ENCODE assay signal across 9 mouse cellular contexts in genomic region chr1:74771931-74772620, GRCm38 (mm10). TPM values are rescaled to one million over a fixed set of nuclear protein-coding genes. Genes with fewer than 3 reads are reported as not detected.
A peak's percentile ranks its signal among the peaks of the same experiment; 100 is the strongest.
DNase-seq lines count a peak whose midpoint lies in the region; ATAC-seq and TF ChIP-seq lines count a peak whose summit lies in the region.
"Had no signal": no experiment of that assay in that cellular context is flagged by ENCODE, and none has a peak within 500 bp of the region (broad histone marks: within the 10 kb centered on the region; RNA-seq: fewer than 3 reads in every experiment).

No protein-coding gene starts in this region.

- no peak for TF ChIP-seq CTCF in ES-Bruce4 (IDR thresholded peaks at IDR 0.05; ENCODE audit: low read depth, low read length)

- peaks cover 62% of the 10 kb centered on the region for H3K4me1 ChIP-seq in heart, embryonic 10.5 days
- H3K4me1 ChIP-seq in ES-Bruce4 (ENCODE audit: control insufficient read depth, insufficient read depth, low read length), result no peaks in the 10 kb centered on the region
- H3K4me1 ChIP-seq in forebrain, embryonic 15.5 days, result peaks cover 29% of the 10 kb centered on the region
- H3K4me1 ChIP-seq in limb, embryonic 14.5 days (ENCODE audit: control insufficient read depth, insufficient read depth, low read length), result peaks cover 18% of the 10 kb centered on the region
- H3K4me1 ChIP-seq in stomach, embryonic 14.5 days (ENCODE audit: control insufficient read depth, insufficient read depth, low read length), result peaks cover 22% of the 10 kb centered on the region; the same call in 1 of the 2 replicates

- peaks cover 99% of the 10 kb centered on the region for H3K27me3 ChIP-seq in heart, embryonic 10.5 days (ENCODE audit: insufficient read depth, poor library complexity, severe bottlenecking)
- peaks cover 24% of the 10 kb centered on the region for H3K27me3 ChIP-seq in ES-Bruce4 (ENCODE audit: control insufficient read depth, insufficient read depth, low read length, poor library complexity, severe bottlenecking)
- peaks cover 89% of the 10 kb centered on the region for H3K27me3 ChIP-seq in forebrain, embryonic 15.5 days
- H3K27me3 ChIP-seq in limb, embryonic 14.5 days (ENCODE audit: control insufficient read depth, insufficient read depth, low read length), result peaks cover 72% of the 10 kb centered on the region
- H3K27me3 ChIP-seq in stomach, embryonic 14.5 days (ENCODE audit: control insufficient read depth, insufficient read depth, low read length), result peaks cover 36% of the 10 kb centered on the region

- peak overlapping the region; percentile 88 for H3K4me2 ChIP-seq in forebrain, embryonic 15.5 days (replicated peaks)
- peak overlapping the region; percentile 92 for H3K4me2 ChIP-seq in limb, embryonic 14.5 days (replicated peaks; ENCODE audit: low read depth, low read length, severe bottlenecking)
- peak overlapping the region; percentile 93 for H3K4me2 ChIP-seq in stomach, embryonic 14.5 days (replicated peaks; ENCODE audit: low read depth, low read length)

- H3K36me3 ChIP-seq in heart, embryonic 10.5 days, result no peaks in the 10 kb centered on the region
- H3K36me3 ChIP-seq in ES-Bruce4 (ENCODE audit: control insufficient read depth, insufficient read depth, low read length, poor library complexity, severe bottlenecking), result no peaks in the 10 kb centered on the region
- H3K36me3 ChIP-seq in forebrain, embryonic 15.5 days, result no peaks in the 10 kb centered on the region
- no peaks in the 10 kb centered on the region for H3K36me3 ChIP-seq in limb, embryonic 14.5 days (ENCODE audit: control insufficient read depth, insufficient read depth, low read length)
- H3K36me3 ChIP-seq in stomach, embryonic 14.5 days (ENCODE audit: control insufficient read depth, insufficient read depth, low read length), result no peaks in the 10 kb centered on the region

- no peak for TF ChIP-seq EP300 in ES-Bruce4 (IDR thresholded peaks at IDR 0.05; ENCODE audit: insufficient read depth, low read depth, low read length)

- TF ChIP-seq POLR2A in ES-Bruce4 (IDR thresholded peaks at IDR 0.05; ENCODE audit: insufficient read depth, low read length), result no peak
- no peak for TF ChIP-seq POLR2A in limb, embryonic 14.5 days (IDR thresholded peaks at IDR 0.05; ENCODE audit: borderline replicate concordance, extremely low read depth, insufficient read depth, insufficient read length)

- DNase-seq in heart, embryonic 10.5 days (ENCODE audit: low spot score), result no peak
- no peak for DNase-seq in heart, postnatal 25 days (ENCODE audit: low spot score)
- DNase-seq in limb, embryonic 14.5 days (ENCODE audit: low spot score), result no peak
- DNase-seq in gastrocnemius, postnatal 10 days, result no peak
- no peak for DNase-seq in urinary bladder, postnatal 14 days (ENCODE audit: low spot score)

- ATAC-seq in forebrain, embryonic 15.5 days (replicated peaks), result 0 out of 2 replicates have a peak, but pooled peaks have one; percentile 30
- no peak for ATAC-seq in limb, embryonic 14.5 days (ENCODE audit: low FRiP score, low read depth)
- no peak for ATAC-seq in stomach, embryonic 14.5 days (ENCODE audit: insufficient number of reproducible peaks, insufficient read depth, low FRiP score, low read depth)

- H3K4me3 ChIP-seq in heart, embryonic 10.5 days, result peak overlapping the region; percentile 70
- H3K4me3 ChIP-seq in ES-Bruce4 (ENCODE audit: low read depth, low read length), result peak overlapping the region; percentile 55
- peak overlapping the region; percentile 48 for H3K4me3 ChIP-seq in forebrain, embryonic 15.5 days
- peak overlapping the region; percentile 50 for H3K4me3 ChIP-seq in limb, embryonic 14.5 days (replicated peaks; ENCODE audit: low read length)
- peak overlapping the region; percentile 43 for H3K4me3 ChIP-seq in stomach, embryonic 14.5 days (ENCODE audit: low read depth, low read length)

- WGBS in heart, embryonic 10.5 days, result 1% methylated on average over 50 of the region's 51 CpGs
- under 1% methylated on average over 36 of the region's 51 CpGs for WGBS in forebrain, embryonic 15.5 days
- 2% methylated on average over 40 of the region's 51 CpGs for WGBS in limb, embryonic 14.5 days
- WGBS in stomach, embryonic 14.5 days, result under 1% methylated on average over 26 of the region's 51 CpGs

- no peaks in the 10 kb centered on the region for H3K9me3 ChIP-seq in heart, embryonic 10.5 days
- no peaks in the 10 kb centered on the region for H3K9me3 ChIP-seq in ES-Bruce4 (replicated peaks; ENCODE audit: control insufficient read depth, insufficient read depth, low read length, poor library complexity, severe bottlenecking)
- H3K9me3 ChIP-seq in forebrain, embryonic 15.5 days, result no peaks in the 10 kb centered on the region
- no peaks in the 10 kb centered on the region for H3K9me3 ChIP-seq in limb, embryonic 14.5 days (ENCODE audit: control insufficient read depth, low read length)
- no peaks in the 10 kb centered on the region for H3K9me3 ChIP-seq in stomach, embryonic 14.5 days (ENCODE audit: control insufficient read depth, low read depth, low read length)

- H3K27ac ChIP-seq in heart, embryonic 10.5 days, result peak overlapping the region; percentile 62; the same call in 1 of the 2 replicates
- no peak overlapping the region for H3K27ac ChIP-seq in ES-Bruce4 (ENCODE audit: insufficient read depth, low read length)
- no peak overlapping the region for H3K27ac ChIP-seq in forebrain, embryonic 15.5 days (replicated peaks)
- no peak overlapping the region for H3K27ac ChIP-seq in limb, embryonic 14.5 days (replicated peaks; ENCODE audit: low read depth, low read length)
- no peak overlapping the region for H3K27ac ChIP-seq in stomach, embryonic 14.5 days (ENCODE audit: low read length)

- intact Hi-C loops in heart, postnatal 25 days (cut with DNase I), result no loop called here

- H3K9ac ChIP-seq in ES-Bruce4 (ENCODE audit: low read depth, poor library complexity, severe bottlenecking), result peak overlapping the region; percentile 37
- H3K9ac ChIP-seq in forebrain, embryonic 15.5 days (replicated peaks), result peak overlapping the region; percentile 35
- peak overlapping the region; percentile 50 for H3K9ac ChIP-seq in limb, embryonic 14.5 days (ENCODE audit: low read depth, low read length, severe bottlenecking)
- no peak overlapping the region for H3K9ac ChIP-seq in stomach, embryonic 14.5 days (replicated peaks; ENCODE audit: low read depth, low read length)

RNA-seq across cellular contexts. Expression of gene Wnt6, which starts 0.4 kb away (rescaled TPM):
- 4.0 and 11.9 TPM in 2 replicates for polyA plus RNA-seq in heart, embryonic 10.5 days (2016; fragmentation: Nextera tagmentation; extraction: Ambion mirVana)
- total RNA-seq in heart, postnatal 25 days (2021), result under 1 TPM in 1 of 2 experiments, not detected in 1; 0.20 TPM
- 5.0 and 5.6 TPM in 2 replicates for polyA plus RNA-seq in ES-Bruce4 (2011; ENCODE audit: insufficient read depth, insufficient read length, low read depth, missing spikeins)
- polyA plus RNA-seq in forebrain, embryonic 15.5 days (2015; fragmentation: Nextera tagmentation; extraction: Ambion mirVana), result 2.2 and 2.3 TPM in 2 replicates
- 39.9 and 42.8 TPM in 2 replicates for polyA plus RNA-seq in limb, embryonic 14.5 days (2012; rRNA removed)
- polyA plus RNA-seq in limb, embryonic 14.5 days (2014; fragmentation: Nextera tagmentation; extraction: Ambion mirVana), result 51.8 and 54.3 TPM in 2 replicates
- 0.97 and 1.9 TPM in 2 replicates for polyA plus RNA-seq in stomach, embryonic 14.5 days (2014; fragmentation: Nextera tagmentation; extraction: Ambion mirVana)
- 1 to 10 TPM in 1 of 2 experiments, under 1 TPM in 1; 0.95 to 1.5 TPM for total RNA-seq in gastrocnemius, postnatal 10 days (2021)

RNA-seq across cellular contexts. Expression of gene Wnt10a, which starts 19.2 kb away (rescaled TPM):
- polyA plus RNA-seq in heart, embryonic 10.5 days (2016; fragmentation: Nextera tagmentation; extraction: Ambion mirVana), result 0.07 and 0.29 TPM in 2 replicates
- not detected for total RNA-seq in heart, postnatal 25 days (2021)
- polyA plus RNA-seq in ES-Bruce4 (2011; ENCODE audit: insufficient read depth, insufficient read length, low read depth, missing spikeins), result 0.79 and 0.81 TPM in 2 replicates
- 0.50 and 0.80 TPM in 2 replicates for polyA plus RNA-seq in forebrain, embryonic 15.5 days (2015; fragmentation: Nextera tagmentation; extraction: Ambion mirVana)
- 3.8 and 4.7 TPM in 2 replicates for polyA plus RNA-seq in limb, embryonic 14.5 days (2012; rRNA removed)
- polyA plus RNA-seq in limb, embryonic 14.5 days (2014; fragmentation: Nextera tagmentation; extraction: Ambion mirVana), result 8.3 and 9.3 TPM in 2 replicates
- 2.0 and 3.1 TPM in 2 replicates for polyA plus RNA-seq in stomach, embryonic 14.5 days (2014; fragmentation: Nextera tagmentation; extraction: Ambion mirVana)
- under 1 TPM in 1 of 2 experiments, not detected in 1; 0.29 TPM for total RNA-seq in gastrocnemius, postnatal 10 days (2021)
- total RNA-seq: heart, adult 18-20 months had no signal

RNA-seq across cellular contexts. Expression of gene Prkag3, which starts 23.1 kb away (rescaled TPM):
- polyA plus RNA-seq in heart, embryonic 10.5 days (2016; fragmentation: Nextera tagmentation; extraction: Ambion mirVana), result 2.3 and 6.8 TPM in 2 replicates
- 1 to 10 TPM in 1 of 2 experiments, under 1 TPM in 1; 0.96 to 2.7 TPM for total RNA-seq in heart, postnatal 25 days (2021)
- 0.21 and 0.23 TPM in 2 replicates for polyA plus RNA-seq in ES-Bruce4 (2011; ENCODE audit: insufficient read depth, insufficient read length, low read depth, missing spikeins)
- polyA plus RNA-seq in forebrain, embryonic 15.5 days (2015; fragmentation: Nextera tagmentation; extraction: Ambion mirVana), result not detected in 2 replicates
- polyA plus RNA-seq in limb, embryonic 14.5 days (2012; rRNA removed), result 4.3 and 5.1 TPM in 2 replicates
- 1.4 and 2.5 TPM in 2 replicates for polyA plus RNA-seq in limb, embryonic 14.5 days (2014; fragmentation: Nextera tagmentation; extraction: Ambion mirVana)
- polyA plus RNA-seq in stomach, embryonic 14.5 days (2014; fragmentation: Nextera tagmentation; extraction: Ambion mirVana), result 0.12 and 0.21 TPM in 2 replicates
- 10 to 100 TPM; 64.7 to 66.7 TPM for total RNA-seq in gastrocnemius, postnatal 10 days (2021)

RNA-seq across cellular contexts. Expression of gene Cyp27a1, which starts 58.7 kb away (rescaled TPM):
- polyA plus RNA-seq in heart, embryonic 10.5 days (2016; fragmentation: Nextera tagmentation; extraction: Ambion mirVana), result 11.4 and 17.5 TPM in 2 replicates
- 10 to 100 TPM; 11.1 to 11.9 TPM for total RNA-seq in heart, postnatal 25 days (2021)
- 1.9 and 2.5 TPM in 2 replicates for polyA plus RNA-seq in ES-Bruce4 (2011; ENCODE audit: insufficient read depth, insufficient read length, low read depth, missing spikeins)
- 0.91 and 1.6 TPM in 2 replicates for polyA plus RNA-seq in forebrain, embryonic 15.5 days (2015; fragmentation: Nextera tagmentation; extraction: Ambion mirVana)
- polyA plus RNA-seq in limb, embryonic 14.5 days (2012; rRNA removed), result 16.1 TPM in 2 replicates
- polyA plus RNA-seq in limb, embryonic 14.5 days (2014; fragmentation: Nextera tagmentation; extraction: Ambion mirVana), result 11.6 and 12.2 TPM in 2 replicates
- 7.1 and 10.6 TPM in 2 replicates for polyA plus RNA-seq in stomach, embryonic 14.5 days (2014; fragmentation: Nextera tagmentation; extraction: Ambion mirVana)
- total RNA-seq in gastrocnemius, postnatal 10 days (2021), result 1 to 10 TPM; 8.6 to 8.9 TPM
